Mouse (Mus musculus) adrenal gland, postnatal 25 days (tissue): Measurements from ENCODE around the gene St6galnac1. TPM values are rescaled to one million over a fixed set of nuclear protein-coding genes. Genes with fewer than 3 reads are reported as not detected.

Source experiments
- DNase-seq: peaks from one replicate; pipeline ENCODE4 v3.0.0; 2021; ENCODE audit warnings: mixed read lengths
- total RNA-seq: library from RNA; stranded (reverse); gene quantifications from 2 replicates; pipeline ENCODE4 v1.2.3, GENCODE M21; 2021

The St6galnac1 gene
- total RNA-seq, 1 experiment from 2014 or later: not detected

- DNase-seq: no peak
Measured at GRCm38 (mm10) chr11:116725031-116725948, 50.0 kb downstream of the St6galnac1 start.

- DNase-seq: no peak
Measured at GRCm38 (mm10) chr11:116723064-116723463, 52.2 kb downstream of the St6galnac1 start.

GRCm38 (mm10) chr11:116721548-116722271 is 53.6 kb downstream of the St6galnac1 start:
- DNase-seq: no peak

GRCm38 (mm10) chr11:116720319-116720865 is 54.9 kb downstream of the St6galnac1 start:
- no peak for DNase-seq

Other genes with a start within 250 kb of the St6galnac1 start
- gene Sphk1, start 244.6 kb downstream of the St6galnac1 start, total RNA-seq: 0.57 and 1.5 TPM in 2 replicates
- gene Ube2o, start 194.1 kb downstream of the St6galnac1 start, total RNA-seq: 32.7 and 34.1 TPM in 2 replicates
- not detected in 2 replicates for gene Aanat, start 189.1 kb downstream of the St6galnac1 start, total RNA-seq
- gene Rhbdf2, start 148.5 kb downstream of the St6galnac1 start, total RNA-seq: 17.7 and 24.6 TPM in 2 replicates
- gene Prcd, start 122.0 kb downstream of the St6galnac1 start, total RNA-seq: 9.2 and 13.0 TPM in 2 replicates
- gene Cygb, start 121.2 kb downstream of the St6galnac1 start, total RNA-seq: 18.7 and 25.4 TPM in 2 replicates
- 26.0 and 44.7 TPM in 2 replicates for gene Mxra7, start 52.5 kb upstream of the St6galnac1 start, total RNA-seq
- 21.7 and 29.6 TPM in 2 replicates for gene Mettl23, start 67.8 kb upstream of the St6galnac1 start, total RNA-seq
- gene Jmjd6, start 67.9 kb upstream of the St6galnac1 start, total RNA-seq: 28.4 and 38.5 TPM in 2 replicates
- gene Mfsd11, start 76.9 kb upstream of the St6galnac1 start, total RNA-seq: 39.6 and 41.7 TPM in 2 replicates
- gene Srsf2, start 77.6 kb upstream of the St6galnac1 start, total RNA-seq: 254 and 258 TPM in 2 replicates
- gene Mgat5b, start 143.4 kb upstream of the St6galnac1 start, total RNA-seq: 0.57 and 0.94 TPM in 2 replicates